Mouse (Mus musculus): ENCODE data around the gene Fxyd3. TPM values are rescaled to one million over a fixed set of nuclear protein-coding genes. Genes with fewer than 3 reads are reported as not detected.

Fxyd3 gene
- total and polyA plus RNA-seq, 3 experiments, result not detected

DNA sequence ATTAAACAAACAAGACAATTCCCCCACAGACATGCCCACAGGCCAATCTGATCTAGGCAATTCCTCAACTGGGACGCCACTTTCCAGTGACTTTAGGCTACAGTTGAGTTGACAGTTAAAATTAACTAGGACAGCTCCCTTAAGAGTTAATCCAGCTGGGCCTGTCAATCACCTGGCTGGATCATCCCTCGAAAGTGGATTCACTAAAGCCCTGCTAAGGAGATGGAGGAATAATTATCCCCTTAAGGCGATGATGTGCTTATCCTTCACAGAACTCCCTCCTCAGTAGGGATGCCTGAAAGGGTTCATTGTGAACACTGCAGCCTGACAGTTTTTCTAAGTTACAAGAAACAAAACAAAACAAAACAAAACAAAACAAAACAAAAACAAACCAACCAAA, 4.1 kb upstream of the Fxyd3 start:
- no peak overlapping the region for H3K27ac ChIP-seq (ENCODE audit: control insufficient read depth, low read depth, low read length)
- H3K4me1 ChIP-seq (ENCODE audit: control insufficient read depth in 1 of 2, insufficient read depth in 2 of 2, low read length in 2 of 2), result no peaks in the 10 kb centered on the region
- H3K36me3 ChIP-seq (ENCODE audit: control insufficient read depth in 1 of 2, insufficient read depth in 2 of 2, low read length in 2 of 2), result no peaks in the 10 kb centered on the region
- no peaks in the 10 kb centered on the region for H3K9me3 ChIP-seq (replicated peaks; ENCODE audit: insufficient read depth, low read length)
- peaks cover 3 to 11% of the 10 kb centered on the region in 2 experiments; a peak in 3 of 4 replicates for H3K27me3 ChIP-seq (ENCODE audit: control insufficient read depth in 1 of 2, insufficient read depth in 2 of 2, low read length in 2 of 2)
- H3K79me2 ChIP-seq (ENCODE audit: control insufficient read depth, insufficient read depth, low read length, poor library complexity), result no peaks in the 10 kb centered on the region
- no peak overlapping the region for H3K9ac ChIP-seq (ENCODE audit: control insufficient read depth, low read depth, low read length, poor library complexity, severe bottlenecking)
- DNase-seq (ENCODE audit: low read depth, low spot score), result no peak
- TF ChIP-seq CHD2 (IDR thresholded peaks at IDR 0.05; ENCODE audit: low read length), result no peak
- TF ChIP-seq TAL1 (IDR thresholded peaks at IDR 0.05; ENCODE audit: low read length), result no peak
- no peak for TF ChIP-seq GATA1 (IDR thresholded peaks at IDR 0.05; ENCODE audit: low read depth, low read length)
- no peak for TF ChIP-seq RCOR1 (IDR thresholded peaks at IDR 0.05; ENCODE audit: low read depth, low read length)
- TF ChIP-seq MAFK (IDR thresholded peaks at IDR 0.05; ENCODE audit: borderline replicate concordance, low read depth, low read length), result no peak
- TF ChIP-seq TCF12 (IDR thresholded peaks at IDR 0.05; ENCODE audit: low read depth, low read length), result no peak
- TF ChIP-seq ZNF384 (IDR thresholded peaks at IDR 0.05; ENCODE audit: low read depth, low read length), result no peak
- no peak for TF ChIP-seq SMC3 (IDR thresholded peaks at IDR 0.05; ENCODE audit: low read depth, low read length)
- H3K4me3 ChIP-seq (ENCODE audit: control insufficient read depth in 1 of 2, insufficient read depth in 1 of 2, low read depth in 2 of 2, low read length in 2 of 2), result no peak overlapping the region

DNA sequence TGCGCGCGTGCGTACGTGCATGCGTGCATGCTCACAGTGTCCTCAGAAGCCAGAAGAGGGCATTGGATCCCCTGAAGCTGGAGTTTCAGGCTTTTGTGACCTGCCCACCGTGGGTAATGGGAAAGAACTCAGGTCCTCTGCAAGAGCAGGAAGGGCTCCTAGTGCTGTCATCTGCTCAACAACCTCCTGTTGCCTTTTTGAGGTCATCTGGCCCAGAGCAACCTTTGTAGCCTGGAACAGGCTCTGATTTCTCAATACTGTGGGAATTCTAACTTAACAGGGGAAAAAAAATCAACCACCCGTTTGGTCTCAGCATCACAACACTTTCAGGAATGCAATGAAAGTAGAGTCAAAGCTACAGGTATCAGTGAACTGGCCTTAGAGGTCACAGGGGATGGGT, 3.2 kb upstream of the Fxyd3 start:
- Histone ChIP-seq H3K9me3 (replicated peaks; ENCODE audit: insufficient read depth, low read length) (no peaks in the 10 kb centered on the region), H3K27me3 (ENCODE audit: control insufficient read depth in 1 of 2, insufficient read depth in 2 of 2, low read length in 2 of 2) (peaks cover 3 to 9% of the 10 kb centered on the region in 2 experiments; a peak in 3 of 4 replicates), H3K27ac (ENCODE audit: control insufficient read depth, low read depth, low read length) (no peak overlapping the region), H3K79me2 (ENCODE audit: control insufficient read depth, insufficient read depth, low read length, poor library complexity) (no peaks in the 10 kb centered on the region), H3K4me3 (ENCODE audit: control insufficient read depth in 1 of 2, insufficient read depth in 1 of 2, low read depth in 2 of 2, low read length in 2 of 2) (no peak overlapping the region), H3K9ac (ENCODE audit: control insufficient read depth, low read depth, low read length, poor library complexity, severe bottlenecking) (no peak overlapping the region), H3K36me3 (ENCODE audit: control insufficient read depth in 1 of 2, insufficient read depth in 2 of 2, low read length in 2 of 2) (no peaks in the 10 kb centered on the region), H3K4me1 (ENCODE audit: control insufficient read depth in 1 of 2, insufficient read depth in 2 of 2, low read length in 2 of 2) (no peaks in the 10 kb centered on the region)
- no peak for DNase-seq (ENCODE audit: low read depth, low spot score)
- TF ChIP-seq TBP (IDR thresholded peaks at IDR 0.05; ENCODE audit: low read depth, low read length), result no peak
- TF ChIP-seq MAX (IDR thresholded peaks at IDR 0.05; ENCODE audit: low read length), result no peak
- no peak for TF ChIP-seq RCOR1 (IDR thresholded peaks at IDR 0.05; ENCODE audit: low read depth, low read length)
- no peak for TF ChIP-seq USF1 (IDR thresholded peaks at IDR 0.05; ENCODE audit: low read depth, low read length)
- TF ChIP-seq MAZ (IDR thresholded peaks at IDR 0.05; ENCODE audit: low read depth, low read length), result no peak
- no peak for TF ChIP-seq MYB (IDR thresholded peaks at IDR 0.05; ENCODE audit: low read depth, low read length)
- TF ChIP-seq NELFE (IDR thresholded peaks at IDR 0.05; ENCODE audit: low read depth, low read length), result no peak
- no peak for TF ChIP-seq UBTF (IDR thresholded peaks at IDR 0.05; ENCODE audit: borderline replicate concordance, insufficient read depth, low read depth, low read length)
- no peak for TF ChIP-seq KAT2A (conservative IDR thresholded peaks at IDR 0.05; ENCODE audit: low read depth, low read length)
- TF ChIP-seq POLR2A (IDR thresholded peaks at IDR 0.05; ENCODE audit: control insufficient read depth in 1 of 2, insufficient read depth in 1 of 2, low read depth in 1 of 2, low read length in 2 of 2, poor library complexity in 1 of 2), result no peak
- TF ChIP-seq HCFC1 (IDR thresholded peaks at IDR 0.05; ENCODE audit: low read depth, low read length), result no peak
- no peak for TF ChIP-seq POLR2AphosphoS5 (IDR thresholded peaks at IDR 0.05; ENCODE audit: borderline replicate concordance, low read depth, low read length)
- TF ChIP-seq MXI1 (IDR thresholded peaks at IDR 0.05; ENCODE audit: low read depth, low read length), result no peak
- TF ChIP-seq GATA1 (IDR thresholded peaks at IDR 0.05; ENCODE audit: low read depth, low read length), result no peak
- TF ChIP-seq MAFK (IDR thresholded peaks at IDR 0.05; ENCODE audit: borderline replicate concordance, low read depth, low read length), result no peak
- no peak for TF ChIP-seq E2F4 (IDR thresholded peaks at IDR 0.05; ENCODE audit: borderline replicate concordance, low read depth, low read length)
- TF ChIP-seq TAL1 (IDR thresholded peaks at IDR 0.05; ENCODE audit: low read length), result no peak

All from MEL (cell line).